Mouse (Mus musculus) natural killer cell, adult 2 months (primary cell): ENCODE measurements at regions not wholly inside any gene's neighbourhood (a gene's known extent, or its start where the extent isn't known, plus 50 kb on each side); places are given as distances from the start of the nearest gene placed in this dataset.
A peak's percentile ranks its signal among the peaks of the same experiment; 100 is the strongest.

Source experiments
- DNase-seq, 2 experiments: peaks; one replicate each; pipeline ENCODE4 v3.0.0; 2022; ENCODE audit warnings: low spot score in 2 of 2

GRCm38 (mm10) chr13:46350075-46350747, 68.0 kb upstream of the Rbm24 start:
- no peak for DNase-seq

DNA sequence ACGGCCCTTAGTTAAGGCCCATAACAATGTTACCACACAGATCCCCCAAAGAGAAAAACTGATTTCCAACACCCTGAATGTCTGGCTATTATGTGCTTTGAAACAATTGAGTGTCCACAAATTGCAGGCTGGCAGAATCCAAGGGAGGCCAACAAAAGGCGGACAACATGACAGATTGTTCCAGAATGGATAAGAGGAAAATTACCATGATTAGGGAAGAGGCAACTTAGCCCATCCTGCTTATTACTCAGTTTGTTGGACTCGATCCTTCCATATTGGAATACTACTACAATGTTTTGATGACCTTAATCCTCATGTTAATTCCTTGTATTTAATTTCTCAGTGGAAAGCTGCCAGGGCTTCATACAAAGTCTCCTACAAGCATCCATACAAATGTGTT, 62.9 kb upstream of the Rbm24 start:
- DNase-seq: no peak

DNA sequence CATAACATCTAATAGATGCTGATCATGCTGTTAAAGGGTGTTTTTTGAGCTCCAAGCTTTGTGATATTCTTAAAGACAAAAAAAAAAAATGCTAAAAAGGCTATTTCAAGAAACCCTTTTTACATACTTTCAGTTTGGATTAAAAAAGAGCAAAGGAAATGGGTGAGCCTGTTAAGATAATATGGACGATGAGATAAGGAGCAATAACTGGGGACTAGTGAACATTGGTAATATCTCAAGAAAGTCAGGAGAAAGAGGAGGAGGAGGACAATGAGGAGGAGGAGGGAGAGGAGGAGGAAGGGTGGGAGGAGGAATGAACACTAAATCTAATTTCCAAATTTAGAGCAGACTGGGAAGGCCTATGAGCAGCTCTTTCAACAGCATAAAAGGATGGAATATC, 62.3 kb upstream of the Rbm24 start:
- no peak for DNase-seq

- DNase-seq: no peak
Measured at GRCm38 (mm10) chr13:46357037-46357436, 61.2 kb upstream of the Rbm24 start.

GRCm38 (mm10) chr13:46360495-46361120, 57.6 kb upstream of the Rbm24 start:
- peak; percentile 16 to 27 for DNase-seq

- DNase-seq: no peak
Measured at GRCm38 (mm10) chr13:46363456-46364201, 54.6 kb upstream of the Rbm24 start.

DNA sequence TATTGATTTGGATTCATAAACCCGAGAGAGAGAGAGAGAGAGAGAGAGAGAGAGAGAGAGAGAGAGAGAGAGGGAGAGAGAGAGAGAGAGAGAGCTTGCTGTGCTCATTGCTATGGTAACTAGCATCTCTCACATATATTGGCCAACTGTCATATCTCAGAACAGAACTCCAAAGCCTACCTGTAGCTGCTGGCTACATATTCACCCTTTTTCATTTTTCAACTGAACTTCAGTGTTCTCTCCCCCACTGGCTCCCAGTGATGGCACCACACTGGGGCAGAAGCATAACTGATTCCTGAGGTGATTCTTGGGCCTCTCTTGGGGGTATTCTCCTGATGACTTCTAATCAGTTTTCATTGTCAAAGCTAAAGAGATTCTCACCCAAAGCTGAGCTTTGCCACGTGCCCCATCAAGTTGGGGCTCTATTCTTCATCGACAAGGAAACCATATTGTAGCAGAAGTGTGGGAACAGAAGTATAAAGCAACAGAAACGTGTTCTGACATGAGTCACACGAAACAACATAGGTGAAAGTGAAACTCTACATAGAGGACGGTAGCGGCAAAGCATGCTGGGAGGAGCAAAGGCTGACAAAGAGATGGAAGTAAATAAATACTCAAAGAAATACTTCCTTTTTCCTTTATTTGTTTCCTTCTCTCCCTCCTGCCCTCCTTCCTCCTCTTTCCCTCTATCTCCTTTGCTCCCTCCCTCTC, 53.9 kb upstream of the Rbm24 start:
- DNase-seq: no peak

- no peak for DNase-seq
Measured at GRCm38 (mm10) chr13:46365292-46365691, 52.9 kb upstream of the Rbm24 start.
